Comparison of ENCODE assay signal across 16 mouse cellular contexts in genomic region chr13:42459892-42460291, GRCm38 (mm10).
DNase-seq lines count a peak whose midpoint lies in the region; TF ChIP-seq lines count a peak whose summit lies in the region.
"Had no signal": no experiment of that assay in that cellular context is flagged by ENCODE, and none has a peak within 500 bp of the region (broad histone marks: within the 10 kb centered on the region; RNA-seq: fewer than 3 reads in every experiment).

No protein-coding gene starts in this region.

- no peak for TF ChIP-seq CTCF in brain, embryonic 14.5 days (IDR thresholded peaks at IDR 0.05; ENCODE audit: borderline replicate concordance, extremely low read depth, insufficient read depth, insufficient read length)

- DNase-seq in frontal cortex, adult 2 months (ENCODE audit: extremely low spot score in 1 of 2, low spot score in 1 of 2), result peak; percentile 3 to 7
- DNase-seq in frontal cortex, postnatal 10 days (ENCODE audit: low spot score in 2 of 2), result no peak
- peak; percentile 75 for DNase-seq in Muller cell, postnatal 12 days (ENCODE audit: inconsistent ontology term)
- peak; percentile 11 for DNase-seq in brain, embryonic 14.5 days (ENCODE audit: low read depth)
- peak; percentile 21 for DNase-seq in telencephalon, adult 2 months (ENCODE audit: low read depth, low spot score)
- no peak for DNase-seq in thymus, postnatal 25 days
- DNase-seq in kidney, adult 8-10 months, result no peak
- DNase-seq: adrenal gland, adult 2 months; adrenal gland, postnatal 14 days; B cell, adult 2 months; cerebellum, adult 11-12 months; cerebellum, adult 9-10 months; cerebellum, postnatal 14 days; gastrocnemius, adult 2 months; gastrocnemius, postnatal 14 days; heart, adult 11 months had no signal

- TF ChIP-seq POLR2A in brain, embryonic 14.5 days (IDR thresholded peaks at IDR 0.05; ENCODE audit: borderline replicate concordance, extremely low read depth, insufficient read depth, insufficient read length, poor library complexity, severe bottlenecking), result no peak

Comparison
In these comparisons a context has a peak if more than half of its experiments do, and no peak if none do; other contexts are left out.
1. DNase-seq: peak in frontal cortex, adult 2 months (2 of 2), Muller cell, postnatal 12 days (single experiment), brain, embryonic 14.5 days (single experiment) and telencephalon, adult 2 months (single experiment); none in frontal cortex, postnatal 10 days (0 of 2), thymus, postnatal 25 days (single experiment) and kidney, adult 8-10 months (0 of 2).